Mouse (Mus musculus): Measurements from ENCODE around the gene Rbm8a2.

DNA sequence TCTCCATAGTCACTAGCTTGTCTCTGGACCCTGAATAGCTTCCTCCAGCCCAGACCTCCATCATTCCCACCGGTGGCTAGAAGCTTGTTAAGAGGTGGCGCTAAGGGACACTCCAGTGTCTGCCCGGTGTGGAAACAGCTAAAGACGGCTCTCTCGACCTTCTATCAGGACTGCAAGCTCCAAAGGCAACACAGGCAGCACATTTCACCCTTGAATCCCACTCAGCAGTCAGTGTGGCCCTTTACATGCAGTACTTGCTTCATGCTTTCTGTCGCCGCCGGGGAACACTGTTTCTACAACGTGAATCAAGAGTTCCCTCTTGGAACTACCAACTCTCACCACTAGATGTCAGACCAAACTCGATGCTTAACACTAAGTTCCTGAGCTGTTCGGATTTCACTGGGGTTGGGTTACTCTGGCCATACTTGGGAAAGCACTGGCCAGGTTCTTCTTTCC is 42.6 kb downstream of the Rbm8a2 start:
- peak; percentile 94 for TF ChIP-seq CTCF (IDR thresholded peaks at IDR 0.05; ENCODE audit: low read depth)
- TF ChIP-seq EP300 (optimal IDR thresholded peaks at IDR 0.05), result no peak
